Mouse (Mus musculus) hindbrain, embryonic 16.5 days (tissue): ENCODE measurements around the gene Paqr7. TPM values are rescaled to one million over a fixed set of nuclear protein-coding genes. Genes with fewer than 3 reads are reported as not detected.

ENCODE experiments used
- ATAC-seq: fragments of 200-750 bp; cut with Nextera tagmentation; 2 replicates; pipeline ENCODE4 v1.8.0; 2017; ENCODE audit warnings: moderate TSS enrichment, moderate library complexity
- H3K27ac ChIP-seq: fragments of 300-500 bp; sonication (generic); 2 replicates; pipeline ENCODE4 v1.5.1; 2014; ENCODE audit warnings: low read depth, mild to moderate bottlenecking, control low read depth, low read length, moderate library complexity
- H3K27me3 ChIP-seq: fragments of 300-500 bp; sonication (generic); replicated peaks from 2 replicates; pipeline ENCODE4 v1.6.1; 2014; ENCODE audit warnings: low read length; ENCODE audit not compliant: control insufficient read depth, insufficient read depth
- H3K36me3 ChIP-seq: fragments of 300-500 bp; sonication (generic); 2 replicates; pipeline ENCODE4 v1.6.1; 2014; ENCODE audit warnings: mild to moderate bottlenecking, low read length, moderate library complexity, mixed read lengths; ENCODE audit not compliant: control insufficient read depth, insufficient read depth
- H3K4me1 ChIP-seq: fragments of 300-500 bp; sonication (generic); 2 replicates; pipeline ENCODE4 v1.6.1; 2014; ENCODE audit warnings: low read depth, low read length; ENCODE audit not compliant: control insufficient read depth, insufficient read depth
- H3K4me2 ChIP-seq: fragments of 300-500 bp; sonication (generic); 2 replicates; pipeline ENCODE4 v1.6.1; 2014; ENCODE audit warnings: mild to moderate bottlenecking, low read length, control low read depth, moderate library complexity
- H3K4me3 ChIP-seq: fragments of 300-500 bp; sonication (generic); 2 replicates; pipeline ENCODE4 v1.5.1; 2014; ENCODE audit warnings: mild to moderate bottlenecking, low read length, control low read depth, moderate library complexity
- H3K9ac ChIP-seq: fragments of 300-500 bp; sonication (generic); 2 replicates; pipeline ENCODE4 v1.6.1; 2014; ENCODE audit warnings: low read depth, mild to moderate bottlenecking, control low read depth, low read length, moderate library complexity
- H3K9me3 ChIP-seq: fragments of 300-500 bp; sonication (generic); 2 replicates; pipeline ENCODE4 v1.6.1; 2014; ENCODE audit warnings: mild to moderate bottlenecking, low read length, moderate library complexity; ENCODE audit not compliant: control insufficient read depth
- WGBS: fragments of 180-500 bp; shearing (Covaris S2); extraction: QIAGEN DNeasy Blood & Tissue Kit; methylation state at CpG from one replicate; pipeline ENCODE4 v1.1.7; 2014; 5-methylcytosine and 5-hydroxymethylcytosine counted together
- polyA plus RNA-seq: library from polyadenylated mRNA; unstranded; fragments of >200 nt; fragmentation: Nextera tagmentation; extraction: Ambion mirVana; gene quantifications from 2 replicates; pipeline ENCODE4 v1.2.1, GENCODE M21; 2015

Gene Paqr7
- polyA plus RNA-seq, 1 experiment from 2014 or later = 46.7 TPM

DNA sequence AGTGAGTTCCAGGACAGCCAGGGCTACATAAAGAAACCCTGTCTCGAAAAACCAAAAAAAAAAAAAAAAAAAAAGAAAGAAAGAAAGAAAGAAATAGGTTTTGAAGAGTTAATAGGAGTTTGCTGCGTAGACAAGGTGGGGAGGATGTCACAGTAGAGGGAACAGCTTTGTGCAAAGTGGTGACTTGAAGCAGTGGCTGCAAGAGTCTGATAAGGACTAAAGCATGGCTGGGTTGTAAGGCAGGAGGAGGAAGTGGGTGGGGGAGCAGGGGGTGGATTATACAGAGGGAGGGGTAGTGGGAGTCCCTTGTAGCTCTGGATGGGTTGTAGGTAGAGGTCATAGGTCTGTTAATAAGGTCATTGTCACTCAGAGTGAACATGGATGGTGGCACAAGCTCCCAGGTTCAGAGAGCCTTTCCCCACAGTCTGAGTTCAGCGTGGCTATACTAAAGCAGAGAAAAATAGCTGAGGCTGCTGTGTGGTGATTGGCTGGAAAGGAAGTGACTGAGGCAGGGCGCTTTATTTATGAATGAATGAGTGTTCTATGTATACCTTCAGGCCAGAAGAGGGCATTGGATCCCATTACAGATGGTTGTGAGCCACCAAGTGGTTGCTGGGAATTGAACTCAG is 9.6 kb downstream of the Paqr7 start:
- Histone ChIP-seq H3K36me3 (peaks cover 5% of the 10 kb centered on the region), H3K4me3 (no peak overlapping the region), H3K27ac (no peak overlapping the region), H3K27me3 (no peaks in the 10 kb centered on the region; the same call in 1 of the 2 replicates), H3K9ac (no peak overlapping the region), H3K9me3 (no peaks in the 10 kb centered on the region), H3K4me1 (peaks cover under 1% of the 10 kb centered on the region), H3K4me2 (no peak overlapping the region)
- 83% methylated on average over 3 of the region's 4 CpGs for WGBS
- ATAC-seq = no peak

DNA sequence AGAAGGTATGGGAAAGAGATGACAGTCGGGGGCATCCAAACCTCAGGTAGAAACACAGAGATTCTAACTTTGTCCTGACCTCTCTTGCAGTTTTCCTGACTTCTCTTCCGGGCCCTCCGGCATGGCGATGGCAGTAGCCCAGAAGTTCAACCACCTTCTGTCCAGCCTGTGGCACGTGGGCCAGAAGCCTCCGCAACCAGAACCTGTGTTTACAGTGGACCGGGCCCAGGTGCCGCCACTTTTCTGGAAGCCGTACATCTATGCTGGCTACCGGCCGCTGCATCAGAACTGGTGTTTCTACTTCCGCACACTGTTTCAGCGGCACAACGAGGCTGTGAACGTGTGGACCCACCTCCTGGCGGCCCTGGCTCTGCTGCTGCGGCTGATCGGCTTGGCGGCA is 10.2 kb downstream of the Paqr7 start:
- Histone ChIP-seq H3K27ac (no peak overlapping the region), H3K4me3 (no peak overlapping the region), H3K27me3 (no peaks in the 10 kb centered on the region; the same call in 1 of the 2 replicates), H3K4me1 (peaks cover 4% of the 10 kb centered on the region), H3K9me3 (no peaks in the 10 kb centered on the region), H3K4me2 (no peak overlapping the region), H3K9ac (no peak overlapping the region), H3K36me3 (peaks cover 5% of the 10 kb centered on the region)
- 87% methylated on average over 19 of the region's 19 CpGs for WGBS
- no peak for ATAC-seq

DNA sequence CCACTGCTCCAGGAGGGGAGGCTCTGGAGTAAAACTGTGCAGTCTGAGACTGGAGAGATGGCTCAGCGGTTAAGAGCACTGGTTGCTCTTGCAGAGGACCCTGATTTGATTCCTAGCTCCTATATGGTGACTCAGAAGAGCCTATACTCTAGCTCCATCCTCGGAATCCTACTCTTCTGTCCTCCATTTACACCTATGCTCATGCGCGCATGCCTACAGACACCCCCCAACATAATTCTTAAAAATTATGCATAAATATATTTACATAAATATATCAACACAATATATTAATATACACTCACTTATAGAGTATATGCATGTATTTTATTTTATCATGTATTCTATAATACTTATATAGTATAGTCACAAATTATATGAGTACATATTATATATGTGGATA is 13.9 kb downstream of the Paqr7 start:
- Histone ChIP-seq H3K36me3 (peaks cover 5% of the 10 kb centered on the region), H3K9me3 (no peaks in the 10 kb centered on the region), H3K4me3 (no peak overlapping the region; the same call in 1 of the 2 replicates), H3K4me2 (peak overlapping the region; percentile 96), H3K4me1 (peaks cover 6% of the 10 kb centered on the region), H3K27me3 (no peaks in the 10 kb centered on the region; the same call in 1 of the 2 replicates), H3K27ac (no peak overlapping the region), H3K9ac (no peak overlapping the region)
- peak; percentile 13; the same call in 1 of the 2 replicates for ATAC-seq
- 75% methylated on average over 4 of the region's 4 CpGs for WGBS

DNA sequence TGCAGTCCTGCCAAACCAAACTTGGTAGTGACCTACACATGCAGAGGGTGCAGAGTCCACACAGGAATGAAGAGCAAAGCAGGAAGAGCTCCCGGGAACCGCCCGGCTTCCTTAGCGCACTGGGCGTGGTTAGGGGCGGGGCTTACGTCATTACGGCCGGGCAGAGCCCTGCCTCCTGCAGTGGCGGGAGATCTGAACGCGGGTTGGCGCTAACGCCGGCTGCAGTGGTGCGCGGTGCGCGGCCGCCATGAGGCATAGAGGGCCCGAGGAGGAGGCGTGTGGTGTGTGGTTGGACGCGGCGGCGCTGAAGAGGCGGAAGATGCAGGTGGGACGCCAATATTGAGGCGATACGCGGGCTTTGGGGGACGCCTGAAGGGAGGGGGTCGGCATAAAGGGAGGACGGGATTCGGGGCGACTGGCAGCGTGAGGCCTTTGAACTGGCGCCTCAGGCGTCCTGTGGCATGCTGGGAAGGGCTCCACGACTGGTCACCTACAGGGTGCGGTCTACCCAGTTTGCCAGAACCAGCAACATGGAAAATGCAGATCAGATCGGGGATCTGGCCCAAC is 14.4 kb downstream of the Paqr7 start, which contains the start of gene Aunip:
TSS of gene Aunip (plus strand) at position 155 of the 567 bp plus-strand sequence.
- WGBS = under 1% methylated on average over 42 of the region's 42 CpGs
- Histone ChIP-seq H3K9me3 (no peaks in the 10 kb centered on the region), H3K4me2 (peak within 1 kb of the TSS; percentile 96), H3K36me3 (peaks cover 5% of the 10 kb centered on the region), H3K4me1 (peaks cover 6% of the 10 kb centered on the region), H3K4me3 (peak within 1 kb of the TSS; percentile 53), H3K9ac (peak within 1 kb of the TSS; percentile 30), H3K27me3 (no peaks in the 10 kb centered on the region; the same call in 1 of the 2 replicates), H3K27ac (no peak within 1 kb of the TSS)
- peak; percentile 96 for ATAC-seq

DNA sequence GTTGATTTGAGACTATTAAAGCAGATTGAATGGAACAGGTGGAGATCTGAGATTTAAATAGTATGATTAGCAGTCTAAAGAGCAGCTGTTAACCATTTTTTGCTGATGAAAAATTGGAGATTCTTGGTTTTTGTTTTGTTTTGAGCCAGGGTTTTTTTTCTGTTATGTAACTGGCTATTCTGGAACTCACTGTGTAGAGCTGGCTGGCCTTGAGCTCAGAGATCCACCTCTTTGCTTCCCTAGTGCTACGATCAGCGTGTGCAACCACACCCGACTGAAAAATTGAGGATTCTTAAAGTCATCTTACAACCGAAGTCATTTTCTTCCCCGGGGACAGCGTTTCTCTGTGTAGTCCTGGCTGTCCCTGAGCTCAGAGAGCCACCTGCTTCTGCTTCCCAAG is 15.2 kb downstream of the Paqr7 start:
- 80% methylated on average over 6 of the region's 6 CpGs for WGBS
- no peak overlapping the region for H3K9ac ChIP-seq
- no peak for ATAC-seq
- H3K4me2 ChIP-seq = peak overlapping the region; percentile 96
- peaks cover 5% of the 10 kb centered on the region for H3K36me3 ChIP-seq
- no peak overlapping the region for H3K27ac ChIP-seq
- no peaks in the 10 kb centered on the region for H3K9me3 ChIP-seq
- peaks cover 6% of the 10 kb centered on the region for H3K4me1 ChIP-seq
- H3K27me3 ChIP-seq = no peaks in the 10 kb centered on the region; the same call in 1 of the 2 replicates
- no peak overlapping the region; the same call in 1 of the 2 replicates for H3K4me3 ChIP-seq

DNA sequence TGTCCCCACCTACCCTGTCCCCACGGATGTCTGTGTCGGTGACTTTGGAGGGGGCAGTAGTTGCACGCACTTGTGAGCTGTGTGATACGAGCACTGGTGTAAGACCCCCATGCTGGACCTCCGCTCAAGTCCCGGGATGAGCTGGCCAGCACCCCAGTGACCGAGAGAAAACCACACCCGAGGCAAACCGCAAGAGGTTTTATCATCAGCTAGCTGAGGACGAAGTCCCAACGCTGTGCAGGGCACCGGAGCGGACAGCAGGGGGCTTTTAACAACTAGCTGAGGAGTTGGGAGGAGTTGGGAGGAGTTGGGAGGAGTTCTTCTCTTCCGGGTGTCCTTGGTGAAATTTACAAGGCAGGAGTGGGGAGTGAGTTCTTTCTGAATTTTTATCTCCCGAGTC is 16.3 kb downstream of the Paqr7 start:
- Histone ChIP-seq H3K4me3 (no peak overlapping the region), H3K9ac (no peak overlapping the region), H3K9me3 (no peaks in the 10 kb centered on the region), H3K27me3 (no peaks in the 10 kb centered on the region), H3K4me2 (peak overlapping the region; percentile 27), H3K4me1 (peaks cover 6% of the 10 kb centered on the region), H3K36me3 (peaks cover 2% of the 10 kb centered on the region), H3K27ac (no peak overlapping the region)
- no peak for ATAC-seq
- WGBS = 21% methylated on average over 15 of the region's 15 CpGs

DNA sequence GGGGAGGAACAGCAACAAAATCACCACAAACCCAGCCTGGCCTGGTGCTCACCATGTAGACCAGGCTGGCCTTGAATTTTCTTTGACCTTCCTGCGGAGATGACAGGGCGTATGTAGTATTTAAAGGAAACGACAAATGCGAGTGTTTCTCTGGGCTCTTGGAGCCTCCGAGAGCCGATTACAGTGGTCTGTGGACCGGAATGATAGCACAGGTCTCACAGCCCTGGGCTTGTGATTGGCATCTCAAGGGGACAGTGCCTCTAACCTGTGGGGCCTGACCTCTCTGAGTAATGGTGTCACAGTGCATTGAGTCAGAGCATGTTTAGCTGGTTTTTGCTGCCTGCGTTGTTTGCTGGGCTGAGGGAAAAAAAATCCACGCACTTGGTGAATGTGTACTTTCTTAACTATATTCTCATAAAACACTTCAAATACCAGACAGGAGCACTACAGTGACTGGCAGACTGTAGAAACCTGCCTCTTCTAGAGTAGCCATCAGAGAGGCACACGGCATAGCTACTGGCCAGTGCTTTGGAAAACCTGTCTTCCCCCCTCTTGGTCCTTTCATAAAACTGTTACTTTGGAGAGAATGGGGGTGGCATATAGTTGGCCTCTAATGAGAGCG is 17.9 kb downstream of the Paqr7 start:
- no peak overlapping the region for H3K4me2 ChIP-seq
- no peaks in the 10 kb centered on the region for H3K36me3 ChIP-seq
- ATAC-seq = no peak
- H3K9ac ChIP-seq = no peak overlapping the region
- no peak overlapping the region for H3K4me3 ChIP-seq
- 92% methylated on average over 11 of the region's 11 CpGs for WGBS
- H3K4me1 ChIP-seq = peaks cover 6% of the 10 kb centered on the region
- no peaks in the 10 kb centered on the region for H3K9me3 ChIP-seq
- no peaks in the 10 kb centered on the region for H3K27me3 ChIP-seq
- no peak overlapping the region for H3K27ac ChIP-seq

DNA sequence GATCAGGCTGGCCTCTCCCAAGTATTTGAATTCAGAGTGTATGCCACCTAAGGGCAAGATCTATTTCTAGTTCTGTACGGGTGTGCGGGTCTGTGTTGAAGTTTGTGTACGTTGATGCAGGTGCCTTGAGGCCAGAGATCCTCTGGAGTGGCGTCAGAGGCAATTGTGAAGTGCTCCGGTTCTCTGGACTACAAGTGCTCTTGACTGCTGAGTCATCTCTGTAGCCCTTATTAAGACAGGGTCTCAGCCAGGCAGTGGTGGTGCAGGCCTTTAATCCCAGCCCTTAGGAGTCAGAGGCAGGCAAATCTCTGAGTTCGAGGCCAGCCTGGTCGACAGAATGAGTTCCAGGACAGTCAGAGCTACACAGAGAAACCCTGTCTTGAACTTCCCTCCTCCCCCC is 19.1 kb downstream of the Paqr7 start:
- H3K27ac ChIP-seq = no peak overlapping the region
- H3K9ac ChIP-seq = no peak overlapping the region

DNA sequence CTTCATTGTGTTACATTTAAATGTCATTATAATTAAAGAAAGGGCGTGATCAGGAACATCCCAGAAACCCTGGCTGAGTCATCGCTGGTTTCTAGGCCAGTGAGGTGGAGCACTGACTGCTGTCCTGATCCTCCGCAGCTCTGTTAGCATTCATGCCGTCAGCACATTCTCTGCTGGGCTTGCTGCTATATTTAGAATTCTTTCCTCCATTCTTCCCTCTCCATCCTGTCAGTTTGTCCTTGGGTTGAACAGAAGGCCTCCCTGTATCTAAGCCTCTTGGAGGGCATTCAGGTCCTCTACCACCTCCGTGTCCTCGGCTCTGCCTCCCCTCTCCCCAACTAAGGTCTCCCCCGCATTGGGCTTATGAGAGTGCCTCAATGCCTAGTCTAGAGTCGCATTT is 20.5 kb downstream of the Paqr7 start:
- 79% methylated on average over 8 of the region's 8 CpGs for WGBS
- Histone ChIP-seq H3K4me2 (no peak overlapping the region), H3K4me1 (peaks cover 2% of the 10 kb centered on the region; the same call in 1 of the 2 replicates), H3K4me3 (no peak overlapping the region), H3K36me3 (no peaks in the 10 kb centered on the region), H3K9ac (no peak overlapping the region), H3K27ac (no peak overlapping the region), H3K9me3 (no peaks in the 10 kb centered on the region), H3K27me3 (no peaks in the 10 kb centered on the region)
- no peak for ATAC-seq

More for the DNA sequence above, 19.1 kb downstream of the Paqr7 start:
- Histone ChIP-seq H3K9me3 (no peaks in the 10 kb centered on the region), H3K4me3 (no peak overlapping the region), H3K4me1 (peaks cover 6% of the 10 kb centered on the region), H3K27me3 (no peaks in the 10 kb centered on the region), H3K4me2 (no peak overlapping the region), H3K36me3 (no peaks in the 10 kb centered on the region)
- no peak for ATAC-seq
- WGBS = 91% methylated on average over 7 of the region's 7 CpGs
